Mouse (Mus musculus): ENCODE measurements at regions not wholly inside any gene's neighbourhood (a gene's known extent, or its start where the extent isn't known, plus 50 kb on each side); places are given as distances from the start of the nearest gene placed in this dataset.

DNA sequence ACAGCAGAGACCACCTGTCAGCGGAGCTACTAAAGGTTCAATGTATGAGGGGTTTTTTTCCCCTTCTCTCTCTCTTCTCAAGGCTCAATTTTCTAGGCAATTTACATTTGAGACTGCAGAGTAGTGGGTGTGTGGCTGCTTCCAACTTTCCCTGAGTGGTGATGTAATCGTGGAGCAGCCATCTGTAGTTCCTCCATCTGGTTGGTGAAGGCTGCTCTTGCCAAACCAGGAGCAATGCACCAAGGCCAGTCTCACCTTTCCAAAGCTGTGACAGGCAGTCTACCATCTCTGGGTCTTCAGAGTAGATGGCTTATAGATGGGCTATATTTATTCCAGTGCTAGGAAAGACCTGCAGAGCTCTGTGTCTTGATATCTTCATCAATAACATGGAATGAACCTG lies 280.4 kb downstream of the Pik3r1 start:
- Histone ChIP-seq H3K4me1 (ENCODE audit: control insufficient read depth, insufficient read depth, low read length) (no peaks in the 10 kb centered on the region; the same call in 1 of the 2 replicates), H3K27ac (ENCODE audit: control insufficient read depth, insufficient read depth, low read depth, low read length, poor library complexity) (no peak overlapping the region), H3K4me3 (replicated peaks; ENCODE audit: control insufficient read depth, low read depth, low read length) (no peak overlapping the region)
- WGBS: 80% methylated on average over 2 of the region's 2 CpGs
- no peak for TF ChIP-seq POLR2A (IDR thresholded peaks at IDR 0.05; ENCODE audit: borderline replicate concordance, control insufficient read depth, low read depth, low read length)
- no peak for TF ChIP-seq CTCF (IDR thresholded peaks at IDR 0.05; ENCODE audit: control insufficient read depth, insufficient read depth, low read length)

DNA sequence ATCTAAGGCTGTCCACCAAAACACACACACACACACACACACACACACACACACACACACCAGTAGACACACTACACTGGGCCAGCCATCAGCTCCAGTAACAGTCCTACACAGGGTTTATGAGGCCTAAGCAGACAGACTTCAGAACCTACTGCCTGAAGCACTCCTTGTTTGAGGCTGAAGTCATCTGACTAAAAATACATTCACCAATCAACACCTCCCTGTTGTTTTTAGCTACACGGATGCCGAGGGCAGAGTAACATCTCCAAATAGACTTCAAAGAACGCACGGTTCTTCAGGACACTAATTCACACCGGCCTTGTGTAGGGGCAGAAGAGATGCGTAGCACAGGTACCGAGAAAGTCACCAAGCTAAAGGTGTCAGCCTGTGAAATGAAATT lies 282.2 kb downstream of the Pik3r1 start:
- H3K4me3 ChIP-seq (replicated peaks; ENCODE audit: control insufficient read depth, low read depth, low read length): no peak overlapping the region
- no peak overlapping the region for H3K27ac ChIP-seq (ENCODE audit: control insufficient read depth, insufficient read depth, low read depth, low read length, poor library complexity)
- no peaks in the 10 kb centered on the region; the same call in none of the 2 replicates for H3K4me1 ChIP-seq (ENCODE audit: control insufficient read depth, insufficient read depth, low read length)
- WGBS: 90% methylated on average over 7 of the region's 7 CpGs
- no peak for TF ChIP-seq CTCF (IDR thresholded peaks at IDR 0.05; ENCODE audit: control insufficient read depth, insufficient read depth, low read length)
- TF ChIP-seq POLR2A (IDR thresholded peaks at IDR 0.05; ENCODE audit: borderline replicate concordance, control insufficient read depth, low read depth, low read length): no peak

DNA sequence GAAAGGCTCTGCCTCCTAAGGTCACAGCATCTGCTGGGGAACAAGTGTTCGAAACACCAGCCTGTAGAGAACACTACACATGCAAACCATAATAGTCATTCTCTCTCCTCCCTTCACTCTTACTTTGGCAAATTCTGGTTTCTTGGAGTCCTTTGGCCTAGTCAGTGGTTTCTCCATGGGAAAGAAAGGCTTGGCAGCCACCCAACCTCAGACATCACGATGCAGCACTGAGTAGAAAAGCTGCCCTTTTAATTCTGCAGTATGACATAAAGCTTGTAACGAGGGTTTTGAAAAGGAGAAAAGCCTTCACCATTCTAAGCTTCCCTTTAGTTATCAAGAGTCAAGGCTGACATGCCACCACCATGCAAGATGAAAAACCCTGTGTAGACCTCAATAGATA lies 284.2 kb downstream of the Pik3r1 start:
- no peaks in the 10 kb centered on the region; the same call in 1 of the 2 replicates for H3K4me1 ChIP-seq (ENCODE audit: control insufficient read depth, insufficient read depth, low read length)
- 69% methylated on average over 3 of the region's 3 CpGs for WGBS
- H3K4me3 ChIP-seq (replicated peaks; ENCODE audit: control insufficient read depth, low read depth, low read length): no peak overlapping the region
- no peak overlapping the region for H3K27ac ChIP-seq (ENCODE audit: control insufficient read depth, insufficient read depth, low read depth, low read length, poor library complexity)
- TF ChIP-seq POLR2A (IDR thresholded peaks at IDR 0.05; ENCODE audit: borderline replicate concordance, control insufficient read depth, low read depth, low read length) (no peak), CTCF (IDR thresholded peaks at IDR 0.05; ENCODE audit: control insufficient read depth, insufficient read depth, low read length) (no peak)

DNA sequence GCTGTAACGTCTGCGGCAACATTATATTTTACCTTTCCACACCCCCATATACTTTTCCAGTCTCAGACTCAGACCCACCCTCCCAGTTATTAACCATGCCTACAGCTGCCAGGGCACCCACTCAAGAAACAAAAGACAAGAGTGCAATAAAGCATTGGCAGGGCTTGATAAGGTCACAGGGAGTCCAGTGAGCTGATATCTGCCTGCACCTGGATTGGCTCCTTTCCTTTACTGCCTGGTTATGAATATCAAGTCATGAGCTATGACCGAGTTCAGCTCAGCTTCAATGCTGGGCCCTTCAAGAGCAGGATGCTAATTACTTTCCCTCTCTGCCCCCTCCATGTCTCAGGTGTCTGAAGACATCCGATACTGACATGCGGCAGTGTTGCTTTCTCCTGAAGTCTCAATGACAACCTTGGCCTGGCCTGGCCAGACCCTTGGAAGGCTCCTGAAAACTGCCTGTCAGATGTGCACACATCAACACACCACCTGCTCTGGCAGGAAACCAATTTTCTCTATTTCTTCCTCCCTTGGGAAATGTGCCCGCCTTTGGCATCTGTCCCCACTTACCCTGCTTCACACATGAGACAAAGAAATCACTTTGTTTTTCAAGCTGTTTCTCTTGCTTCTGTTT lies 286.3 kb downstream of the Pik3r1 start:
- Histone ChIP-seq H3K4me3 (replicated peaks; ENCODE audit: control insufficient read depth, low read depth, low read length) (no peak overlapping the region), H3K4me1 (ENCODE audit: control insufficient read depth, insufficient read depth, low read length) (no peaks in the 10 kb centered on the region; the same call in 1 of the 2 replicates), H3K27ac (ENCODE audit: control insufficient read depth, insufficient read depth, low read depth, low read length, poor library complexity) (no peak overlapping the region)
- 75% methylated on average over 6 of the region's 6 CpGs for WGBS
- no peak for TF ChIP-seq CTCF (IDR thresholded peaks at IDR 0.05; ENCODE audit: control insufficient read depth, insufficient read depth, low read length)
- TF ChIP-seq POLR2A (IDR thresholded peaks at IDR 0.05; ENCODE audit: borderline replicate concordance, control insufficient read depth, low read depth, low read length): no peak

DNA sequence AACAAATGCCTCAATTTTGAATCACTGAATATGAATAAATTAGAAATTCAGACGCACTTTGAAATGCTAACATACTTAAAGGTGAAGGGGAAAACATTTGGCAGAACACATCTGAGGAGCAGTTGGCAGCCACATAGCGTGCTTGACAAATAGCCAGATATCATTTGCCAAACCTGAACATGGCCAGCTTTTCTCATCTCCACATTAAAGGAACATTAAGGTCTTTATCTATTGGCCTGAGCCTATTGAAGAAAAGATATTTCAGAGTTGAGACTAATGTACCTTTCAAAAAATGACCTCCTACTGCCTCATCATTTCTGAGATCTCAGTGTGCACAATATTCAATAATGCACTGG lies 288.7 kb downstream of the Pik3r1 start:
- 71% methylated on average over 2 of the region's 2 CpGs for WGBS
- Histone ChIP-seq H3K4me3 (replicated peaks; ENCODE audit: control insufficient read depth, low read depth, low read length) (no peak overlapping the region), H3K27ac (ENCODE audit: control insufficient read depth, insufficient read depth, low read depth, low read length, poor library complexity) (no peak overlapping the region), H3K4me1 (ENCODE audit: control insufficient read depth, insufficient read depth, low read length) (no peaks in the 10 kb centered on the region; the same call in 1 of the 2 replicates)
- TF ChIP-seq POLR2A (IDR thresholded peaks at IDR 0.05; ENCODE audit: borderline replicate concordance, control insufficient read depth, low read depth, low read length): no peak
- TF ChIP-seq CTCF (IDR thresholded peaks at IDR 0.05; ENCODE audit: control insufficient read depth, insufficient read depth, low read length): no peak

DNA sequence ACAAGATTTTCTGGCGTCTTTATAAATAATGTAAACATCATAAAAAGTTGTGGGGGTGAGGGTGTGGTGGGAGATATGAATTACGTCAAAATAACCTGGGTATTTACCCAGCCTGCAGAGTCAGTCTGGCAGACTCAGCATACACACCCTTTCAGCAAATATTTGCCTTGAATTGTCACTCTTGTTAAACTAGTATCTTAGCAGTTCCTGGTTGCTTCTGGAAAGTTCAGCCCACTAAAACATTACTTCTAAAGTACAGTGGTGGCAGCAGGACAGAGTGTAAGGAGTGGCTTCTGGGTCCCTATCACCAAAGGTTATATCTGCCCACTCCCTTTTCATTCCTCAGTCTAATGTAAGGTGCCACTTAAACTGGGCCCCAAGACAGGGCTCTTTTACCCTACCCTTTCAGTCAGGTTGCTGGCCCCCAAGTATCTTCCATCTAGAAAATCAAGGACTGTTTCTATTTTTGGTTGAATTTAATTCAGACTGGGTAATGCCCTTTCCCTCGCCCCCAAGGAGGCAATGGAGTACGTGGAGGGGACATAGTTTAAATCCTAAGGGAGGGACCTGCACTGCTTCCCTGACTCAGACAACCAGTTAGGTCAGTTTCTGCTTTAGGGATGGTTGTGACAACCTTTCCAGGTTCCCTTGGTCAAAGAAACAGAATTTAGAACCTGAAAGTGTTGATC lies 289.3 kb downstream of the Pik3r1 start:
- no peak overlapping the region for H3K27ac ChIP-seq (ENCODE audit: control insufficient read depth, insufficient read depth, low read depth, low read length, poor library complexity)
- WGBS: 72% methylated on average over 4 of the region's 4 CpGs
- no peak overlapping the region for H3K4me3 ChIP-seq (replicated peaks; ENCODE audit: control insufficient read depth, low read depth, low read length)
- H3K4me1 ChIP-seq (ENCODE audit: control insufficient read depth, insufficient read depth, low read length): no peaks in the 10 kb centered on the region; the same call in 1 of the 2 replicates
- TF ChIP-seq POLR2A (IDR thresholded peaks at IDR 0.05; ENCODE audit: borderline replicate concordance, control insufficient read depth, low read depth, low read length): no peak
- TF ChIP-seq CTCF (IDR thresholded peaks at IDR 0.05; ENCODE audit: control insufficient read depth, insufficient read depth, low read length): no peak

DNA sequence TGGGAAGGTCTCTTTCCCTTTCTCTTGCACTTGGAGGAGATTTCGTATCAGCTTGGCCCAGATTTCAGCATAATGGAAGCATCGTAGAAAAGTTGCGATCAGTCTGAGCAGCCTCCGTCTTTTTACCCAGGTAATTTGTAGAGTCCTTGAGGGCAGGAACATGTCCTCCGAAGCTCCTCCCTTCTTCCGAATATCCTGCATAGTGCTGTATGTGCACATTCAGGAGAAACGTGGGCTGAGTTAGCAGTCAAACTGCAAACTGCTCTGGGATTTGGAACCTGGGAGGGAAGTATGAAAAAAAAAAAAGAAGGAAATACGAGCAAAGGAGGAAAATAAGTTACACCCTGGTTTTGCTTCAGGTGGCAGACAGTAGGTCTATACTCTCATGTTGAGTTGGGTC lies 294.7 kb downstream of the Pik3r1 start:
- WGBS: 85% methylated on average over 8 of the region's 8 CpGs
- Histone ChIP-seq H3K27ac (ENCODE audit: control insufficient read depth, insufficient read depth, low read depth, low read length, poor library complexity) (no peak overlapping the region), H3K4me1 (ENCODE audit: control insufficient read depth, insufficient read depth, low read length) (no peaks in the 10 kb centered on the region), H3K4me3 (replicated peaks; ENCODE audit: control insufficient read depth, low read depth, low read length) (no peak overlapping the region)
- TF ChIP-seq CTCF (IDR thresholded peaks at IDR 0.05; ENCODE audit: control insufficient read depth, insufficient read depth, low read length): no peak
- TF ChIP-seq POLR2A (IDR thresholded peaks at IDR 0.05; ENCODE audit: borderline replicate concordance, control insufficient read depth, low read depth, low read length): no peak

DNA sequence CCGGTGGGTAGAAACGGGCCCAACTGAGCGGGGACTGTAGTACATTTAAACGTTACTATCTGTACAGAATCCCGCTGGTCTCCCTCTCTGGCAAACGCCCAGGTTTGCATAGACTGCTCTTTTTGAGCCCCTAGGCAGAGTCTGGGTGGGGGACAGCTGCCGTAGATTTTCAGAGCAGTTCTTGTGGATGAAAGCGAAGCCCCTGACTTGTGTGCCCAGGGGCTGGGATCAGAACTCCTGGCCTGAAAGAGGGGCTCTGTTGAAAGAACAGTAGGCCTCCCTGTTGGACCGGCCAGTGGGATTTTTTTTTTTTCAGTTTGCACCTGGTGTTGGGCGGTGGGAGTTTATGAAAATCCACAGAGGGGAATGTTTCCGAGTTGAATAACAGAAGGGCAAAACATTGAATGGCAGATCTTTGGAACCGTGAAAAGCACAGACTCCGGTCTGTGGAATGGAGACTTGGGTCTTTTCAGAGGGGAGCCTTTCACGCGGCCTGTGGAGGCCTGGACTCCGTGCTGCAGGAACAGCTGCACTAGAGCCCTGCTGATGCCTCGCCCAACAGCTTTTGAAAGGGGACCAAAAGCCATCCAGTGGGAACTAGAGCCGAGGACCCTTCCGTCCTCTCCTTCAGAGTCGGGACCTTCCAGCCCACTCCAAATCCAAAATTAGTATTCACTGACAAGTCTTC lies 297.3 kb downstream of the Pik3r1 start:
- no peak overlapping the region for H3K27ac ChIP-seq (ENCODE audit: control insufficient read depth, insufficient read depth, low read depth, low read length, poor library complexity)
- H3K4me3 ChIP-seq (replicated peaks; ENCODE audit: control insufficient read depth, low read depth, low read length): no peak overlapping the region
- no peaks in the 10 kb centered on the region for H3K4me1 ChIP-seq (ENCODE audit: control insufficient read depth, insufficient read depth, low read length)
- TF ChIP-seq CTCF (IDR thresholded peaks at IDR 0.05; ENCODE audit: control insufficient read depth, insufficient read depth, low read length): no peak
- TF ChIP-seq POLR2A (IDR thresholded peaks at IDR 0.05; ENCODE audit: borderline replicate concordance, control insufficient read depth, low read depth, low read length): no peak
- 86% methylated on average over 20 of the region's 20 CpGs for WGBS
